Mouse (Mus musculus): ENCODE measurements around the gene Pnmal2. TPM values are rescaled to one million over a fixed set of nuclear protein-coding genes. Genes with fewer than 3 reads are reported as not detected.

Gene Pnmal2
- total and polyA plus RNA-seq, 2 experiments from 2014 or later: 106 to 139 TPM

DNA sequence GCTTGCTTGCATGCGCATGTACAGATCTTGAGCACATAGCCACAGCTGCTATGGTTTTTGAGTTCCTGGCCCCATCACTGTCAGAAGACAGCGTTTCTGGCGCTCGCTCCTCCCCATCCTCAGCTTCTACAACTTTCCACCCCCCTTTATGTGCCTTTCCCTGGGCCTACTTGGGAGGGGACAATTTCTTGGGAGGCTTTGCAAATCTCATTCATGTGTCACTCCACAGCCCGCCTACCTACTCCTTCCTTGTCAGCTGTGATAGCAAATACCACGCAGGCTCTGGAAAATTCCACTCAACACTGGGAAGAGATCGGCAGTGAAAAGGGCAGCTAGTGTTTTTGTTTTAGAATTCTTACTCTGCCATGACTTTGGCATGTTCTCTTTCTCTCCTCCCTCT is 4.2 kb upstream of the Pnmal2 start:
- no peak for ATAC-seq

DNA sequence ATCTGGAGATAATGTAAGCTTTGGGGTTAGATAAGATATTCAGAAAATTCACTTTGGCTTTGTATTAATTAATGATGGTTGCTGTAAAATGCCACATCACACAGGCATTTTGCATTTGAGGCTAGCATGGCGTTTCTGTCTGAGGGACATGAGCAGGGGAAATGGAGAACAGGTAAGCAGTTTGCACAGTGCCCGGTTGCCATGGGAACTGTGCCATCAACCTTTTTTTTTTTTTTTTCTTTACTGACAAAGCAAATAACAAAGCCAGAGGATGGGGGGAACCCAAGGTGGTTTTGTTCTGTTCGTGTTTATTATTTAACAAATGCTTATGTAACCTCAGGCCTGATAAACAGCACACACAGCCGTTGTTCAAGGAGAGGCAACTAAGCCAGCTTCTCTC is 1.6 kb upstream of the Pnmal2 start:
- Histone ChIP-seq H3K27ac (peak overlapping the region; percentile 91), H3K36me3 (ENCODE audit: insufficient read depth, low read length) (no peaks in the 10 kb centered on the region), H3K4me2 (ENCODE audit: low read depth, low read length) (no peak overlapping the region), H3K9me3 (ENCODE audit: low read length) (no peaks in the 10 kb centered on the region), H3K9ac (replicated peaks; ENCODE audit: low read length) (no peak overlapping the region), H3K4me3 (ENCODE audit: low read length) (no peak overlapping the region), H3K27me3 (ENCODE audit: insufficient read depth, low read length) (no peaks in the 10 kb centered on the region), H3K4me1 (ENCODE audit: insufficient read depth, low read length) (peaks cover 27% of the 10 kb centered on the region)
- DNase-seq (ENCODE audit: low spot score) (peak; percentile 68), ATAC-seq (no peak)
- 27% methylated on average over 4 of the region's 4 CpGs for WGBS
- TF ChIP-seq CTCF (IDR thresholded peaks at IDR 0.05; ENCODE audit: low read depth): no peak

More for the DNA sequence above, 4.2 kb upstream of the Pnmal2 start:
- Histone ChIP-seq H3K4me3 (ENCODE audit: low read length) (no peak overlapping the region), H3K9ac (replicated peaks; ENCODE audit: low read length) (0 out of 2 replicates have a peak overlapping the region, but pooled peaks have one; percentile 28), H3K36me3 (ENCODE audit: insufficient read depth, low read length) (no peaks in the 10 kb centered on the region), H3K9me3 (ENCODE audit: low read length) (no peaks in the 10 kb centered on the region), H3K4me2 (ENCODE audit: low read depth, low read length) (no peak overlapping the region), H3K4me1 (ENCODE audit: insufficient read depth, low read length) (peaks cover 19% of the 10 kb centered on the region), H3K27me3 (ENCODE audit: insufficient read depth, low read length) (no peaks in the 10 kb centered on the region), H3K27ac (peak overlapping the region; percentile 74; the same call in 1 of the 2 replicates)
- TF ChIP-seq CTCF (IDR thresholded peaks at IDR 0.05; ENCODE audit: low read depth): no peak
- WGBS: 27% methylated on average over 7 of the region's 7 CpGs
- DNase-seq (ENCODE audit: low spot score): peak; percentile 46

- Histone ChIP-seq H3K36me3 (ENCODE audit: insufficient read depth, low read length) (no peaks in the 10 kb centered on the region), H3K9ac (replicated peaks; ENCODE audit: low read length) (peak overlapping the region; percentile 72), H3K4me2 (ENCODE audit: low read depth, low read length) (peak overlapping the region; percentile 96), H3K27me3 (ENCODE audit: insufficient read depth, low read length) (no peaks in the 10 kb centered on the region), H3K9me3 (ENCODE audit: low read length) (no peaks in the 10 kb centered on the region), H3K4me3 (ENCODE audit: low read length) (peak overlapping the region; percentile 64), H3K4me1 (ENCODE audit: insufficient read depth, low read length) (peaks cover 41% of the 10 kb centered on the region), H3K27ac (peak overlapping the region; percentile 91)
- TF ChIP-seq CTCF (IDR thresholded peaks at IDR 0.05; ENCODE audit: low read depth): no peak
- WGBS: 2% methylated on average over 22 of the region's 22 CpGs
- peak; percentile 46 for DNase-seq (ENCODE audit: low spot score)
- ATAC-seq: peak; percentile 20
These were observed 380 bp downstream of the Pnmal2 start for GRCm38 (mm10) chr7:16944808-16945315.

DNA sequence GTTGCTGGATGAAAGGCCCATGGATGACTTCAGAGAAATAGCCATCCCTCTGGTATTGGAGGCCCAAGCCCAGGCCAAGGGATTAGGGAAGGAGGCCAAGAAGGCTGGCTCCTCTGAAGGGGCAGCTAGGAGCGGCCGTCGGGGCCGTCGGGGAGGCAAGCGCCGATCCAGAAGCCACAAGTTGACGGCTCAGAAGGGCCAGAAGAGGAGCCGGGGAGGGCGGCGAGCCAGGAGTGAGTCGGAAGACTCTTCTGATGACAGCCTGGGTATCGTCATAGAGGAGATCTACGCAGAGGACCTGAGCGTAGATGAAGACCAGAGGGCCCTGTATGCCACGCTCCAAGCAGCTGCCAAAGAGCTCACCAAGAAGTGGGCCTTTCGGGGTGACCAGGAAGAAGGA is 937 bp downstream of the Pnmal2 start:
- peak overlapping the region; percentile 91 for H3K27ac ChIP-seq
- H3K9ac ChIP-seq (replicated peaks; ENCODE audit: low read length): peak overlapping the region; percentile 72
- no peak for TF ChIP-seq CTCF (IDR thresholded peaks at IDR 0.05; ENCODE audit: low read depth)
- no peaks in the 10 kb centered on the region for H3K27me3 ChIP-seq (ENCODE audit: insufficient read depth, low read length)
- DNase-seq (ENCODE audit: low spot score): peak; percentile 59
- no peaks in the 10 kb centered on the region for H3K36me3 ChIP-seq (ENCODE audit: insufficient read depth, low read length)
- 6% methylated on average over 17 of the region's 17 CpGs for WGBS
- H3K4me2 ChIP-seq (ENCODE audit: low read depth, low read length): peak overlapping the region; percentile 96
- H3K4me3 ChIP-seq (ENCODE audit: low read length): peak overlapping the region; percentile 64
- H3K4me1 ChIP-seq (ENCODE audit: insufficient read depth, low read length): peaks cover 38% of the 10 kb centered on the region
- H3K9me3 ChIP-seq (ENCODE audit: low read length): no peaks in the 10 kb centered on the region
- no peak for ATAC-seq

- ATAC-seq: no peak
These were observed 2.2 kb downstream of the Pnmal2 start for GRCm38 (mm10) chr7:16946441-16947348.

DNA sequence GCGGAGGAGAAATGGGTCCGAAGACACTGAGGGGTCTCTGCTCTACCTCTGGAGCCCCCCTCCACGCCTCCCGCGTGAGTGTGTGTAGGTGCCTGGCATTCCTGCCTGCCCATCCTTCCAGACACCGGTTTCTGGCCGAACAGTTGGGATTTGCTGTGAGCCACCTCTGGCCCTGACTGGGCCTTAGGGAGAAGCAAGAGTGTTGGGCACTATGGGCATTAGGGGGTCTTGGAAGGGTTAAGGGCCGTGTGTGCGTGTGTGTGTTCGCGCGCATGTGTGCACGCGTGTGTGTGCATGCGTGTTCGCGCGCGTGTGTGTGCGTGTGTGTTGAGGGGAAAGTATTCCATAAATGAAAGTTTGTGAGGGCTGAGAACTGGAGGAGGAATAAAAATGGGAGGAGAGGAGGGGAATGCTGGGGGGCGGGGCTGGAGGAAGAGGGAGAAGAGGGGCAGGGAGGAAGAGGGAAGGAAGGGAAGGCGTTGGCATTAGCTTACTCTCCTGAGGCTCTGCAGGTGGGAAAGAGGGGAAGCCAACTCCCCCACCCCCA is 2.9 kb downstream of the Pnmal2 start:
- Histone ChIP-seq H3K9me3 (ENCODE audit: low read length) (no peaks in the 10 kb centered on the region), H3K27ac (peak overlapping the region; percentile 91), H3K4me2 (ENCODE audit: low read depth, low read length) (peak overlapping the region; percentile 96), H3K4me3 (ENCODE audit: low read length) (peak overlapping the region; percentile 64), H3K4me1 (ENCODE audit: insufficient read depth, low read length) (peaks cover 36% of the 10 kb centered on the region), H3K9ac (replicated peaks; ENCODE audit: low read length) (peak overlapping the region; percentile 72), H3K36me3 (ENCODE audit: insufficient read depth, low read length) (no peaks in the 10 kb centered on the region), H3K27me3 (ENCODE audit: insufficient read depth, low read length) (no peaks in the 10 kb centered on the region)
- ATAC-seq: no peak
- DNase-seq (ENCODE audit: low spot score): peak; percentile 34
- TF ChIP-seq CTCF (IDR thresholded peaks at IDR 0.05; ENCODE audit: low read depth): no peak
- WGBS: 8% methylated on average over 22 of the region's 22 CpGs

More at GRCm38 (mm10) chr7:16946441-16947348, 2.2 kb downstream of the Pnmal2 start:
- H3K9me3 ChIP-seq (ENCODE audit: low read length): no peaks in the 10 kb centered on the region
- peak overlapping the region; percentile 64 for H3K4me3 ChIP-seq (ENCODE audit: low read length)
- no peaks in the 10 kb centered on the region for H3K27me3 ChIP-seq (ENCODE audit: insufficient read depth, low read length)
- H3K4me1 ChIP-seq (ENCODE audit: insufficient read depth, low read length): peaks cover 36% of the 10 kb centered on the region
- peak; percentile 38; the same call in 1 of the 2 replicates for TF ChIP-seq CTCF (IDR thresholded peaks at IDR 0.05; ENCODE audit: low read depth)
- 3% methylated on average over 53 of the region's 53 CpGs for WGBS
- peak overlapping the region; percentile 72 for H3K9ac ChIP-seq (replicated peaks; ENCODE audit: low read length)
- H3K36me3 ChIP-seq (ENCODE audit: insufficient read depth, low read length): no peaks in the 10 kb centered on the region
- DNase-seq (ENCODE audit: low spot score): peak; percentile 63
- H3K27ac ChIP-seq: peak overlapping the region; percentile 91
- H3K4me2 ChIP-seq (ENCODE audit: low read depth, low read length): peak overlapping the region; percentile 96
